In genomic region chr6:140258101-140258500, GRCm38 (mm10) we compare ENCODE assay signal across 13 mouse cellular contexts.
"Had no signal": no experiment of that assay in that cellular context is flagged by ENCODE, and none has a peak within 500 bp of the region (broad histone marks: within the 10 kb centered on the region; RNA-seq: fewer than 3 reads in every experiment).

No protein-coding gene starts in this region.

- H3K9ac ChIP-seq: intestine, embryonic 15.5 days; liver, embryonic 15.5 days; neural tube, embryonic 13.5 days had no signal

- H3K36me3 ChIP-seq: intestine, embryonic 15.5 days; limb, embryonic 10.5 days; liver, embryonic 15.5 days; neural tube, embryonic 13.5 days had no signal

- H3K27ac ChIP-seq: intestine, embryonic 15.5 days; left cerebral cortex, adult 2 months; limb, embryonic 10.5 days; liver, embryonic 15.5 days; neural tube, embryonic 13.5 days had no signal

- H3K27me3 ChIP-seq: intestine, embryonic 15.5 days; liver, embryonic 15.5 days; neural tube, embryonic 13.5 days had no signal

- ATAC-seq: intestine, embryonic 15.5 days; lung, postnatal 0 days; midbrain, embryonic 16.5 days had no signal

- H3K4me3 ChIP-seq: intestine, embryonic 15.5 days; left cerebral cortex, adult 2 months; limb, embryonic 10.5 days; liver, embryonic 15.5 days; neural tube, embryonic 13.5 days had no signal

- DNase-seq: lung, adult 2 months; lung, postnatal 36 days; right cerebral cortex, adult 18-20 months; thymus, adult 18-20 months; thymus, postnatal 25 days had no signal

- H3K4me2 ChIP-seq: intestine, embryonic 15.5 days; liver, embryonic 11.5 days; liver, embryonic 15.5 days; neural tube, embryonic 13.5 days had no signal

- H3K4me1 ChIP-seq: intestine, embryonic 15.5 days; limb, embryonic 10.5 days; liver, embryonic 15.5 days; neural tube, embryonic 13.5 days had no signal

- H3K9me3 ChIP-seq: intestine, embryonic 15.5 days; limb, embryonic 10.5 days; liver, embryonic 15.5 days; neural tube, embryonic 13.5 days had no signal
